Mouse (Mus musculus): Measurements from ENCODE around the gene Srm.

- TF ChIP-seq CTCF (IDR thresholded peaks at IDR 0.05; ENCODE audit: extremely low read depth, insufficient read length, insufficient replicate concordance, low read depth, low read length) (no peak), POLR2A (IDR thresholded peaks at IDR 0.05; ENCODE audit: low read depth, low read length) (no peak)
Measured at GRCm38 (mm10) chr4:148604141-148604540, 12.8 kb downstream of the Srm start.

Data from small intestine, adult 2 months (tissue).